Mouse (Mus musculus) macrophage (primary cell): ENCODE data around the gene Ube2g1. TPM values are rescaled to one million over a fixed set of nuclear protein-coding genes. Genes with fewer than 3 reads are reported as not detected.

ENCODE experiments used
- H3K27ac ChIP-seq: fragments of 350-480 bp; formaldehyde crosslinking; 2 replicates; pipeline ENCODE4 v1.9.0; 2021
- H3K36me3 ChIP-seq: fragments of 350-480 bp; formaldehyde crosslinking; 2 replicates; pipeline ENCODE4 v1.9.0; 2021; ENCODE audit errors: inconsistent target
- H3K4me3 ChIP-seq: fragments of 350-480 bp; formaldehyde crosslinking; 2 replicates; pipeline ENCODE4 v1.9.0; 2021; ENCODE audit errors: inconsistent target
- H3K79me2 ChIP-seq: fragments of 350-480 bp; formaldehyde crosslinking; 2 replicates; pipeline ENCODE4 v1.9.0; 2021; ENCODE audit errors: inconsistent target
- WGBS: methylation state at CpG from one replicate; pipeline ENCODE4 v1.1.7; 2026; ENCODE audit warnings: inconsistent platforms; ENCODE audit not compliant: missing documents; 5-methylcytosine and 5-hydroxymethylcytosine counted together
- polyA plus RNA-seq: library from polyadenylated mRNA; stranded (reverse); fragments of 250-400 nt; gene quantifications from 3 replicates; pipeline ENCODE4 v1.2.4, GENCODE M21; 2018; ENCODE audit warnings: inconsistent platforms
- total RNA-seq, 78 experiments: library from RNA; depleted of rRNA; stranded (reverse); fragments of 250-400 nt; gene quantifications; 1 replicate in 9 of 78; 2 replicates in 24 of 78; 3 replicates in 43 of 78; 4 replicates in 2 of 78; pipeline ENCODE4 v1.2.4; 2018; ENCODE audit warnings: inconsistent platforms in 56 of 78

Gene Ube2g1
- total RNA-seq (2018; cell fraction: chromatin; rRNA removed), result 10 to 100 TPM in 21 of 26 experiments, 1 to 10 TPM in 5; 4.9 to 23.3 (median 14.5) TPM
- 10 to 100 TPM; 17.2 to 26.3 (median 22.8) TPM for total RNA-seq (2018; cell fraction: cytosol; rRNA removed)
- total RNA-seq (2018; cell fraction: nucleus; rRNA removed), result 10 to 100 TPM in 24 of 26 experiments, 1 to 10 TPM in 2; 7.8 to 32.6 (median 17.2) TPM
- 20.8 to 32.9 TPM (median 26.7 TPM) in 3 replicates for polyA plus RNA-seq

DNA sequence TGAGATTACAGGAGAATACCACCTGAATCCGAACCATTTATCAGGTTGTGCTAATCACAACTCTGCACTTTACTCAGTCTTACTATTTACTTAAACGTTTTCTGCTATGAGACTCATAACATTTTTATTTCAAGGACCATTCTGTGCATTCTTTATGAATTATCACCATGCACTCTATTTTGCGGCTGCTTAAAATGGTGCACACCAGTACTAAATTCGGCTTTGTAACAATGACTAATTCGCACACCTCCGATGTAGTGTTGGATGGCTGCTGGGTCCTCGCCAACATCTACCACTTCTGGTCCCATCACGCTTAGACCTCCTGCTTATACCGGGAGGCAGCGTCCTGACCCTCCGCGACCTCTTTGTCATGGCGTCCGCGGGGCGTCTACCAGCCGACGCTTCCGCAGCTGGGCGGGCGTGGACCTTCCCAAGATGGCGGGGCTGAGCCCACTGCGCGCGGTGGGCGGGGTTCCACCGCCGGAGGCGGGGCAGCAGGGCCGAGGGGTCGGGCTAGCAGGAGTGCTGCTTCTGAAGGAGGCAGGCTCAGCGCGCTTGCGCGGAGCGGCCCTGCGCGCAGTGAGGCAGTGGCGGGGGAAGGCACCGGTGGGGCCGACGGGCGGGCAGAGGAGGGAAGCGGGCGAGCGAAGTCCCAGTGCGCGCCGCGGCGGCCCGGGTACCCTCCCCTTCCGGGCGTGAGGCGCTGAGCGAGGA is at the start of gene Ube2g1:
Ube2g1 (plus strand) TSS at position 590 of the 714 bp plus-strand sequence.
- peak within 1 kb of the TSS; percentile 56 for H3K4me3 ChIP-seq
- WGBS, result 3% methylated on average over 39 of the region's 56 CpGs
- no peaks in the 10 kb centered on the region for H3K36me3 ChIP-seq
- peaks cover 36% of the 10 kb centered on the region for H3K79me2 ChIP-seq
- H3K27ac ChIP-seq, result no peak within 1 kb of the TSS

DNA sequence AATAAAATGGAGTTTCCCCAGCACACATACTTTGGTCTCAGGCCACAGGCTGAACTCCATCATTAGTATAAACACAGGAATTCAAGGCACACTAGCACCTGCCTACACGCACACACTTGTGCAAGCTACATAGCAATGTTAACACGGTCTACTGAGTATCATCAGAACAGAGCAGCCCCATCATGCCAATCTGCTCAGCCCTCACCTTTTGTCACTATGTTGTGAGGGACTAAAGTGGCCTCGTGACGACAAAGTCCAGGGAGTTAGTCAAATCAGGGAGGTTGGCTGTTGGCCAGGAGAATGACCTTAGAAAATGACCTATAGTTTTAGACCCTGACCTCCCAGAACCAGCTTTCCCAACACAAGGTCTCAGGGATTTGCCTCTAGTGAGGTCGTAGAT is 48.9 kb upstream of the Ube2g1 start:
- Histone ChIP-seq H3K27ac (no peak overlapping the region), H3K4me3 (no peak overlapping the region), H3K36me3 (no peaks in the 10 kb centered on the region), H3K79me2 (no peaks in the 10 kb centered on the region)
- 88% methylated on average over 5 of the region's 5 CpGs for WGBS

DNA sequence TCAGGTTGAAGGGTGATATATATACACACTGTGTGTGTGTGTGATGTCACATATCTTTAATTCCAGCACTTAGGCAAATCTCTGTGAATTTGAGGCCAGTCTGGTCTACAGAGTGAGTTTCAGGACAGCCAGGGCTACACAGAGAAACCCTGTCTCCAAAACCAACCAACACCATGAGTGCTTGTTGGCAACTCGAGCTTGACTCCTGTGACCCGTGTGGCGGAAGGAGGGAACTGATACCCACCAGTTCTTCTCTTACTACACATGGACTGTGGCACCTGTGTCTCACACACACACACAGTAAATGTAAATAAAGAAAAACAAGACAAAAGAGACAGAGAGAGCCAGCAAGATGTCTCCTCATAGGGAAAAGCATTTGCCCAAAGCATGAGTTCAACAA is 46.4 kb upstream of the Ube2g1 start:
- H3K36me3 ChIP-seq, result no peaks in the 10 kb centered on the region
- 63% methylated on average over 3 of the region's 3 CpGs for WGBS
- no peak overlapping the region for H3K27ac ChIP-seq
- no peaks in the 10 kb centered on the region for H3K79me2 ChIP-seq
- no peak overlapping the region for H3K4me3 ChIP-seq

DNA sequence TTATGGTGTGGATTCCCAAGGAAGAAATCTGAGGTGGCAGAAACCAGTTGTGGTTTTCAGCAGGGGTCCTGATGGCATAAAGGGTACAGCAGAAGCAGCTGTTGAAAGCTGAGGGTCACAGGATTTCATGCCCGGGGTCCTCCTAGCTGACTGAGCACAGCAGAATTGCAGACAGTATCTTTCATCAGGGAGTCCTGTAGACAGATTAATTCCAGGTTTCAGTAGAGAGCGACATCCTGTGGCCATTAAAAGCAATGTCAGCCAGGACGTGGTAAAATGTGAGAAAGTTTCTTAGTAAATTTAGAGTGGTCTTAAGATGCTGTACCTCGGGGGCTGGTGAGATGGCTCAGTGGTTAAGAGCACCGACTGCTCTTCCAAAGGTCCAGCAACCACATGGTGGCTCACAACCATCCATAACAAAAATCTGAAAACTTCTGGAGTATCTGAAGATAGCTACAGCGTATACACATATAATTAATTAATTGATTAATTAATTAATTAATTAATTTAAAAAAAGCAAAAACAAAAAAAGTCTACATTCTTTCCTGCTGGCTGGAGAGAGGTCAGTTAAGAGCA is 42.8 kb upstream of the Ube2g1 start:
- Histone ChIP-seq H3K36me3 (no peaks in the 10 kb centered on the region), H3K27ac (no peak overlapping the region), H3K79me2 (no peaks in the 10 kb centered on the region), H3K4me3 (no peak overlapping the region)
- 17% methylated on average over 6 of the region's 6 CpGs for WGBS

DNA sequence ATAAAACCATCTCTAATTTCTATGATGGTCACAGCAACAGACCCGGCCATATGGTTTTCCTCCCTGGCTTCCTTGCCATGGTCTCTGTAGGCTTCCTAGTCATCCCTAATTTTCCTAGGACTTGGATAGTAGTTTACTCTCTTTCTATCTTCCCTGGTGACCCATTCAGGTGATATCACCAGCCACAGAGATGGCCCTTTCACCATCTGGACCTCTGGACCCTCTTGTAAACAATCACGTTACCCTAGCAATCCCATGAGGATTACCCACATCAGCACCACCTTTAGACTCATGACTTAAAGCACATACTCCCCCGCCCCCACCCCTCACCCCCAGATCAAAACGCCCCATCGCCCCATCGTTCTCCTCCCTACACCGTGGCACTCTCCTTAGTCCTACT is 40.8 kb upstream of the Ube2g1 start:
- Histone ChIP-seq H3K36me3 (no peaks in the 10 kb centered on the region), H3K79me2 (no peaks in the 10 kb centered on the region), H3K4me3 (no peak overlapping the region), H3K27ac (no peak overlapping the region)
- 100% methylated on average over 4 of the region's 7 CpGs for WGBS

DNA sequence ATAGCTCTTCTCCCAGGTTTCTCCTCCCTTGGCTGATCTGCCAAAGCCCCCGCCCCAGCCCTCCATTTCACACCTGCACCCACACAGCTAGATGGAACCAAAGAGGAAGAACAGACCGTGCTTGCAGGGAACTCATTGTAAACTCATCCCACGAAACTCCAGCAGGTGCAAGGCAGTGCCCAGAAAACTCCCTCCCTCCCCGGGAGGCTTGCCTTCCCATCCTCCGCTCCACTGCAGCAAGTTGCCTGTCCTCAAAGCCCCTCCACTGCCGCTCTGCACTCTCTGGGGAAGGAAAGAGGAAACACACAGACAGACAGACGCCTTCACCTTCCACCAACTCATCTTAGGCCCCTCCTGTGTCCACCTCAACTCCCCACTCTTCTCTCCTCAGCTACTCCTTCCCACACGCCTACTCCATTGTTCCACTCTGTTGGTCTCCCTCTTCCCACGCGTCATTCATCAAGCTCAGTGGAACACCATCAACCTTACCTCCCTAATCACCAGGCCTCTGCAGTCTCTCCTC is 40.2 kb upstream of the Ube2g1 start:
- Histone ChIP-seq H3K27ac (no peak overlapping the region), H3K4me3 (no peak overlapping the region), H3K36me3 (no peaks in the 10 kb centered on the region), H3K79me2 (no peaks in the 10 kb centered on the region)
- WGBS, result 75% methylated on average over 10 of the region's 10 CpGs

DNA sequence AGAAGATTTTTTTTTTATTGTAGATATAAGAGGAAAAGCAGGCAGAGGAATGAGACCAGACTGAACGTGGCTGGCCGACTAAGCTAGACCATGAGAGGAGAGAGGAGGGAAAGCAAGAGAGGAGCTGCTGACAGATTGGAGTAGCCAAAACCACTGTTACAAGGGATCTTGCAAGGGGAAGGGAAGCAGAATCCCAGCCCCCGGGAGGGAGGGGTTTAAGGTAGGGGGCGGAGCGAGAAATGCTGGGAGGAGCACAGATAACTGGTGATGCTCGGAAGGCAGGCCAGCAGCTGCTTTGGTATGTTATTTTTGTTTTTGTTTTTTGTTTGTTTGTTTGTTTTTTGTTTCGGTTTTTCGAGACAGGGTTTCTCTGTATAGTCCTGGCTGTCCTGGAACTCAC is 38.0 kb upstream of the Ube2g1 start:
- Histone ChIP-seq H3K4me3 (no peak overlapping the region), H3K79me2 (no peaks in the 10 kb centered on the region), H3K27ac (no peak overlapping the region), H3K36me3 (no peaks in the 10 kb centered on the region)
- WGBS, result 56% methylated on average over 8 of the region's 8 CpGs

DNA sequence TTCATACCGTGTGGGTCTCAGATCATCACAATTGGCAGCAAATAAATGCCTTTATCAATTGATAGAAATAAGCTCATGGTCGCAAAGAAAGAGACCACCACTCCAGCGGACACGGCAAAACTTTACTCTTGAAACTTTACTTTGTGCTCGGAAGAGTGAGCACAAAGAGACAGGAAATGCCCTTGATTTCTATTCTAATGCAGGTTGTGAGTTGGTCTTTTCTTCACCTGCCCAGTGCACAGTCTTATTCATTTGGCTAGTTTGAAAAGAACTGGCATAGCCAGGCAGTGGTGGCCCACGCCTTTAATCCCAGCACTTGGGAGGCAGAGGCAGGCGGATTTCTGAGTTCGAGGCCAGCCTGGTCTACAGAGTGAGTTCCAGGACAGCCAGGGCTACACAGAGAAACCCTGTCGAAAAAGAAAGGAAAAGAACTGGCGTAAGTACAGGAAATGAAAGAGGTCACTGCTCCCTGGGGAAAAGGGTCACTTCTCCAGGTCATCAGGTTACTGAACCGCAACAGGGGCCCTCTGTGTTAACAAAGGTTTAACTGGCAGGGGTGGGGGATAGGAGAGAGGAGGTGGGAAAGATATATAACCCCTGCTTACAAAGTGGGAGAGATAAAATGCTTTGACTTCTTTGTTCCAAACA is 37.3 kb upstream of the Ube2g1 start:
- Histone ChIP-seq H3K79me2 (no peaks in the 10 kb centered on the region), H3K27ac (no peak overlapping the region), H3K4me3 (no peak overlapping the region), H3K36me3 (no peaks in the 10 kb centered on the region)
- 83% methylated on average over 11 of the region's 11 CpGs for WGBS

DNA sequence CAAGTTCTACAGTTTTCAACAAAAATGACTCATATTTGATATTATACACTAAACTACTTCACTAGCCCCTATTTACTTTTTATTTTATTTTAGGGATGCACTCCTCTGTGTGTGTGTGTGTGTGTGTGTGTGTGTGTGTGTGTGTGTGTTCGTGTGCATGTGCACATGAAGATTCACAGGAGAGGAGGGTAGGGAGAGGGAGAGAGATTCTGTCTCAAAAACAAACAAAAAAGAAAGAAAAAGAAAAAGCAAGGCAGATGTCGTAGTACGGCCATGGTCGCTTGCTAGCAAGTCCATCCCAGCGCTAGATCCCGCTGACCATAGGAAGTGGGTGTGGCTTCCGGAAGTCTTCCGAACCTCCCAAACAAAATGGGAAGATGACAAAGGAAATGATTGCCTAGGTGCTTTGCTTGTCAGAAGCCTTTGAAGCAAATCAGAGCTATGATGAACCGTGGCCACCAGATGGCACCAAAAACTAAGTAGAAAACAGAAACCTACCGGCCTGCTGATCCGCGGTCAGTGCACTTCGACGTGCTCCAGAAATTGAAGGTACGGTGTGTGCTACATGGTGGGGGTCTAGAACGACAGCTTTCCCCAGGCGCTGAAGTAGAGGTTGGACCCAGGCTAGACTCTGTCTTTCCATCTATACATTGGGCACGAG is 36.6 kb upstream of the Ube2g1 start:
- Histone ChIP-seq H3K79me2 (no peaks in the 10 kb centered on the region), H3K4me3 (peak overlapping the region; percentile 5; the same call in 1 of the 2 replicates), H3K36me3 (no peaks in the 10 kb centered on the region), H3K27ac (no peak overlapping the region)
- WGBS, result 2% methylated on average over 16 of the region's 18 CpGs

DNA sequence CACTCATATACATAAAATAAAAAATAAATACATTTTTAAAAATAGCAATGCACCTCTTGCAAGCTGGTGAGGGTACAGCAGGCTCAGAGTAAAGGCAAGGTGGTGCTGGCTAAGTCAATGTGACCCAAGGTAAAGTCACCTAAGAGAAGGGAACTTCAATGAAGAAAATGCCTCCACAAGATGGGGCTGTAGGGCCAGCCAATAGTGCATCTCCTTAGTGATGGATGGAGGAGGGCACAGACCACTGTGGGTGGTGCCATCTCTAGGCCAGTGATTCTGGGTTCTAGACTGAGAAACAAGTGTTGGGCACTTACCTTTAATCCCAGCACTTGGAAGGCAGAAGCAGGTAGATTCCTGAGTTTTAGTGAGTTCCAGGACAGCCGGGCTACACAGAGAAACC is 33.3 kb upstream of the Ube2g1 start:
- WGBS, result 100% methylated on average over 1 of the region's 1 CpGs
- H3K36me3 ChIP-seq, result no peaks in the 10 kb centered on the region
- H3K27ac ChIP-seq, result no peak overlapping the region
- no peak overlapping the region for H3K4me3 ChIP-seq
- H3K79me2 ChIP-seq, result no peaks in the 10 kb centered on the region

DNA sequence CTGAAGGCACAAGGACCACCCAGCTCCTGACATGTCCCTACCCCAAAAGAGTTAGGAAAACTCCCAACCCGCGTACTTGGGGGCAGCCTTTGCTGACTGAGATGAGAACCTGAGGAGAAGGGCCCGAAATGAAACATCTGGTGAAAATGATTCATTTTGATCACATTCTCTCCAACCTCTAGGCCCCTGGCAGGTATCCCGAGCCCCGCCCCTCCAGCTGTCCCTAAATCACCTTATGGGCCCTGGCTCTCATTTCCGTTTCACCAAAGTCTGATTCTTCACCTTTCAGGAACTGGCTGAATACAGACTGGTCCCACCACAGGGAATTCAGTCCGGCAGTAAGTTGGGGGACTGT is 31.0 kb upstream of the Ube2g1 start:
- WGBS, result 86% methylated on average over 6 of the region's 7 CpGs
- Histone ChIP-seq H3K4me3 (no peak overlapping the region), H3K79me2 (no peaks in the 10 kb centered on the region), H3K27ac (no peak overlapping the region), H3K36me3 (no peaks in the 10 kb centered on the region)

DNA sequence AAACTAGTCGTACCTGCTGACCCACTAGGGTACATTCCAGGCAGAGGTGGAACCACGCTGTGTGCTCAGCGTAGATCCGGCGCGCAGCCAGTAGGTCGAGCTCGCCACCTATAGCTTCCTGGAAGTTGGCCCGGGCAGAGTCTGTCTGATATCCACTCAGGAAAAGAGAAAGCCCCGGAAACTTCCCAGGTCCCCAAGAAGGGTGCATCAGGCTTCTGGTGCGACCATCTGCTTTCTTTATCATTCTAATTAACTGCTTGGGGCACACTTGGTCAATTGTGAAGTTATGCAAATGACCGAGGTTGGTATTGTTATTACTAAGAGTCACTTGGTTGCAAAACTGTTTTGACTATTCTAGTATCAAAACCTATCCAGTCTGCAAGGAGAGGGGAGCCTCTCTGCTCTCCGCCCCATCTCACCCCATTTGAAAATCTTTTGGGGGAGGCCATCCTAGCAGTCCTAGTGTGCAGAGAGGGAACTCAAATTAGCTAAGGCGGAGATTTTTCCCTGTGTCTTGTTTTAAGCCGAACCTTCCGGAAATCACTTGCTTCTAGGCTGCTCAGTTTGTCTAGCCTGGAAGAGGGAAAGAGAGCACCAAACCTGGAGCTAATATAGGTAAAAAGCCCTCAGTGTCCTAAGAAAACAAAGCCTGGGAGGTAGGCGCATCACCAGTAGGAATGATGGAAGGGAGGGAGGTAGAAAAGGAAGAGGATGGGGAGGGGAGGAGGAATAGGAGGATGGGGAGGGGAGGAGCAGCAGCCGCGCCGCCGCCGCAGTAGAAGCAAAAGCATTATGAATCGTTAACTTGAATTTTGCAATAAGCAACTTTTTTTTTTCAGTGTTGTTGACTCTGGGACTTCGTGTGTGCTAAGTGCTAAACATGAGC is 30.4 kb upstream of the Ube2g1 start:
- H3K79me2 ChIP-seq, result no peaks in the 10 kb centered on the region
- WGBS, result 20% methylated on average over 24 of the region's 24 CpGs
- H3K27ac ChIP-seq, result no peak overlapping the region
- H3K36me3 ChIP-seq, result no peaks in the 10 kb centered on the region
- H3K4me3 ChIP-seq, result peak overlapping the region; percentile 18; the same call in 1 of the 2 replicates

DNA sequence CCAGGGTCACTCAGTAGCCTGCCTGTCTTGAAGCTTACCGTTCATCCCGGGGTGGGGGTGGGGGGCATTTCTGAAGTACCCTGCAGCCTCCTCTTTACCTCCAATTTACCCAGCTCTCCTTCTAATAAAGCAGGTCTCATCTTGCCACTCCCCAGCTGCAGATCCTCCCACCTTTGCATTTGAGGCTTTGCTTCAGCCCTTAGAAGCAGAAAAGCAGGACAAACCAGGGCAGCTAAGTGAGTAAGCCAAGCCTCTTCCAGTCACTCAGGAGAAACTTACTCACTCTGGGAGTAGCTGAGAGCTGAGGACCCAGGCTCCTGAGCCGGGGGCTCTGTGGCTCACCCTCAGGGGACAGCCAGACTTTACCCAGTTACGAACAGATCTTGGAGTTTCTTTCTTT is 28.6 kb upstream of the Ube2g1 start:
- H3K27ac ChIP-seq, result no peak overlapping the region
- 91% methylated on average over 3 of the region's 4 CpGs for WGBS
- no peaks in the 10 kb centered on the region for H3K36me3 ChIP-seq
- no peak overlapping the region for H3K4me3 ChIP-seq
- no peaks in the 10 kb centered on the region for H3K79me2 ChIP-seq
